Mouse (Mus musculus) cerebellum, postnatal 4 days (tissue): Measurements from ENCODE around the gene Gm10944.

Experiments
- DNase-seq, 2 experiments: peaks; one replicate each; pipeline ENCODE4 v3.0.0; 2022; ENCODE audit warnings: low spot score in 2 of 2, mixed read lengths in 1 of 2

Gm10944 gene

DNA sequence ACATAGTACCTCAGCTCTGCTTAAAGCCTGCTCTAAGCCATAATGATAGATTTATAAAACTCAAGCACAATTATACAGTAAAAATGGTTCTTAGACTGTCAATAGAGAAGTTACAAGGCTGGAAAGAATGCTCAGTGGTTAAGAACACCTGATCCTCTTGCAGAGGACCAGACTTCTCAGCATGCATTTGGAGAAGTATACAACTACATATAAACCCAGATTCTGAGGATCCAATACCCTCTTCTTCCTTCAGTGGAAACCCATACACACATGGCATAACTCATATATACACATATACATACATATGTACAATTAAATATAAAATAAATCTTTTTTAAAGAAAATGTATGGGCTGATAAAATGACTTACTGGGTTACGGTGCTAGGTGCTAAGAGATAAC is at the start of gene Gm10944:
Gene Gm10944, plus strand, starts transcription at position 301 of the 400 bp plus-strand sequence.
- DNase-seq, result no peak

DNA sequence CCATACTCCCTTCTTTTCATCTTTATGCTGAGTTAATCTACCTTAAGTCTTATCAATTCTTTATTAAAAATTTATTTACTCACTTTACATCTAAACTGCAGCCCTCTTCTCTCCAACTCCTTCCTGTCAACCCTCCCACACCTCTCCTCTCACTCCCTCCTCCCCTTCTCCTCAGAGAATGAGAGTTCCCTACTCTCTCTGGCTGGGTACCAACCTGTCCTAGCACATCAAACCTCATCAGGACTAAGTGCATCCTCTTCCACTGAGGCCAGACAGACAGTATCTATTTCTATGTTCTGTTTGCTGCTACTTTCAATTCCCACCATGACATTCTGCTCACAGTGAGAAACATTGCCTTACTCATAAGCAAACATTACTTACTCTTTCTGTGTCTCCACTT is 25.2 kb upstream of the Gm10944 start:
- DNase-seq, result no peak

DNA sequence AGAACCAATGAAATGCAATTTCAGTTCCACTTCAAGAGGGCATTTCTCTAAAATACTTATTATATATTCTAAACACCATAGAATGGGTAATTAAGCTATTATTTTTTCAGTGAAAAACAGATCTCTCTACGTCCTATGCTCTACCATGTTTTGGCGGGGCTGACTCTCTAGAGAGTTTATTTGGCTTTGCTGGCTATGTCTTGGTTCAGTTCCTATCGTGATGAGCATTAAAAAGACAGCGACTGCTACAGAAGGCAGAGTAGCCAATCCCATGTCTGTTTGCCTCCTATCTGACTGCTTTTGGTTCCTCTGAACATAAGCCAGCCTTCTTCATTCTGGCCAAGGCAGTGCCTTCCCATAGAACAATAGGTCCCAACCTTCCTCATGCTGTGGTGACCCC is 24.5 kb upstream of the Gm10944 start:
- peak in 1 of 2 experiments; percentile 21 for DNase-seq

DNA sequence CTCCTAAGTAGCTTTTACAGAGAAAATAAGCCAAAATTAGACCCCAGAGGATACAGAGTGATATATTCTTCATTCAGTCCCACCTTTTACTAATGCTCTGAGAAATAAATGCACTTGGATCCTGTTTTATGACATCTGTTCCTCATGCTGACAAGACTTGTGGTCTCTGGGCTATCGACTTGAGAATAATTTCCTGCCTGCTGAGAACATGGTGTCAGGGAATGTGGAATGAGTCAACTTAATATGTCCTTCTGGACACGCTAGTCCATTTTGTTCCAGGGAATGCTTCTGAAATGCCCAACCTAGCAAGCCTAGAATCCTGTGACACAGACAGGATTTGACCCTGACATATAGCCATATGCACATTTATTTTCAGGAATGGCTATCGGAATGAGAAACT is 22.0 kb upstream of the Gm10944 start:
- no peak for DNase-seq

DNA sequence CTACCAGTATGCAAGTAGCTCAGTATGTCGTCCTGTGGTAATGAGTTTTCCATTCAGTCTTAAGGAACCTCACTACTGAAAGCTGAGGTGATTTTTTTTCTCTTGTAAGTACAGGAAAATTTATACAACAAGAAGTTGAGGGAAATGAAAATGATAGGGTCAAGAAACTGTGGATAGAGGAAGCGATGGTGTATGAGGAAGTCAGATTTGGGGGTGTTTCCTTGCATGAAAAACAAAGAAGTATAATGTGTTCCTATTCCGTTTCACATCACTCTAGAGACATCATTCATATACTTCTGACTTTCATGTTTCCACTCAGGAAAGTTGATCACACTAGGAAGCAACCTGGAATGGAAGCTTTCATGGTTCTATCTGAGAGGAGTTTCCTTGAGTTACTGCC is 21.2 kb upstream of the Gm10944 start:
- no peak for DNase-seq

DNA sequence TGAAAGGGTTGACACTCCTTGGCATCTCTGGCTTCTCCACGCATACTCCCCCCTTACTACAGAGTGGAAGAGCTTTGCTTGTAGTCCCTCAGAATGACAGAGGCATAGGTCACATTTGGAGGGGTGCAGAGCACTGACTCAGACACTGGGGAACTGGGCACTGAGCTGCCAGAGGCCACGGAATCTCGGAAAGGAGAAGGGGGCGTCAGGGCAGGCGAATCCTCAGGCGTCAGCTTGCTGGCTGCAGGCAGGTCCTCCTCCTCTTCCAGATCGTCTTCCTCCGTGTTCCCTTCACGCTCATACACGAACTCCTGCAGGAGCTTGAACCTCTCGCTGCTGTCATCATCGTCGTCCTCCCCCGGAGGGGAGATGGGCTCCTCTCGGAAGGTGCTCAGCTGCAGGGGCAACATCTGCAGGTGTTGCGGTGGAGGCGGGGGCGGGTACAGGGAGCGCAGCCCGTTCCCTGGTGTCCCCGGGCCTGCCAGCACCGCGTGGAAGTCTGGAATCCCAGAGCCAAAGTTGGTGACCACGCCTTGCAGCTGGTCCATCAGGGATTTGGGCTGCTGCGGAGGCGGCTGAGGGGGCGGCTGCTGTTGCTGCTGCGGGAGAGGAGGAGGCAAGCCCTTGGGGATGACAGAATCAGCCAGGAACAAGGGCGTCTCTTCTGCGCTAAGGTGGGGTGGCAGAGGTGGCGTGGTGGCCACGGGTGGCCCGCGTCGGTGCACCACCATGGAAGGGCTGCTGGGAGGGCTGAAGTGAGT is 7.9 kb downstream of the Gm10944 start:
- peak in 1 of 2 experiments; percentile 13 for DNase-seq

DNA sequence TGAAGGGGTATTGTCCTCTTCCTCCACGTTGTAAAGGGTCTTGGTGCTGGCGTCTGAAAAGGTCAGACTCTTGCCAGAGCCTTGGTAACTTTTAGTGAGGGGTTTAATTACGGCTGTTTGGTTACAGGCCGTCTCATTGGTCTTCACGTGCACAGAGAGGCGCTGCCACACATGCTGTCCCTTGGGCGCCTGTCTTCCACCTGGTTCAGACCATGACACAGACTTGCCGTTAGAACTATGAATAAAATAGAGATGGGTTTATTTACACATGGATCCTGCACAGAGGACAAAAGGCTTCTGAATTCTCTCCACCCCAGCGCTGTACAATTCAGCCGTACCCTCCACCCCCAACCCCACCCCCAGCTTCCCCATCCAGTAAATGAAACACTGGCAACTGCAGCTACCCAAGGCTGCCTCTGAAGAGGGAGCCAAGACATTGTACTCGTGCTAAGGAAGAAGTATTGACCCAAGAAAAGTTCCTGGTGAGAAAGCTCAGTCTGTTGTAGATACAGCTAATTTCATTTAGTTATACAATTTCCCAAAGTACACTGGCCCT is 8.6 kb downstream of the Gm10944 start:
- DNase-seq, result peak in 1 of 2 experiments; percentile 10

DNA sequence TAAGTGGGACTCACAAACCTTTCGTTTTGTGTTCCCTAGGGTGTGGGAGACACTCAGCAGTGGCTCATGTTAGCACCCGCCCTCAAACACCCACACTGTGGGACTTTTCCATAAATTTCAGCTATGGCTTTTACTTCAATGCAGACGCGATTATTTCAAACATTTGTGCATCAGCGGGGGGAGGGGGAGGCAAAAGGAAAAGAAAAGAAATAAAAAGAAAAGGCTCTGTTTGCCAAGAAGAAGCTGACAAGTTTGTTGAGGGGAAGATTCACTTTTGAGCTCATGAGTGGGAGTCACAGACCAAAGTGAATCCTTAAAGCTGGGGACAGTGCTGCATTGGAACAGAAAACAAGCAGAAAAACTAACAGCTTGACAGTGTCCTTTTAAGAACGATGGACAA is 16.3 kb downstream of the Gm10944 start:
- no peak for DNase-seq

DNA sequence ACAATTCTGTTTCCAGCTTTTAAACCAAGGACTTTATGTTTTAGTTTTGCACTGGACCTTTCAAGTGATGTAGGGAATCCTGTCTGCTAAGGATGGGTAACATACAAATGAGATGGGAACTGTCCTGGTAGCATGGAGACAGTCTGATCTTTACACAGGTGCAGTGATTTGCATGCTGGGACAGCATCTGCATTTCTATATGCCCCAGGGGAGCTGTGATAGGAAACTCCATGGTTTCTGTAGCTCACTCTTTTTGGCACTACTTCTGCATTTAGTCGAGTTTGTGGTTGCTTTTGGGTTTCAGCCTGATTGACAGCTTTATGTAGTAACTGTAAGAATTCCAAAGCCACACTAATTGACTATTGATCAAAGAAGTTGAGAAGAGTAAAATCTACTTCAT is 19.8 kb downstream of the Gm10944 start:
- no peak for DNase-seq

DNA sequence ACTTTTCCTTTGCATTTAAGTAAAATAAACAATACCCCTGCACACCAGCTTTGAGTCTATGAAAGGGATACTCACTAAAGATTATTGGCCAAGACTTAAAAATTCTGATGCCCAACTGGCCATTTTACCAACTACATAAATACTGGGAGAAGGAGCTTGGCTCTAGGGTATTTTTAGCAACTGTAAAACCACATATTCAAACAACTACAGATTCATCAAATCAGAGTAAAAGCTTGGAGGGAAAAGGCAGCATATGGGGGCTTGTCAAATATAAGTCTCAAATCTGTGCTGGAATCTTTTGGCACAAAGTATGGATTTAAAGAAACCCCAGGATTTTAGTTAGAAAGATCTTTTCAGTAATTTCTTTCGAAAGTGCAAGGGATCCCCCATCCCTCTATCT is 20.2 kb downstream of the Gm10944 start:
- no peak for DNase-seq

DNA sequence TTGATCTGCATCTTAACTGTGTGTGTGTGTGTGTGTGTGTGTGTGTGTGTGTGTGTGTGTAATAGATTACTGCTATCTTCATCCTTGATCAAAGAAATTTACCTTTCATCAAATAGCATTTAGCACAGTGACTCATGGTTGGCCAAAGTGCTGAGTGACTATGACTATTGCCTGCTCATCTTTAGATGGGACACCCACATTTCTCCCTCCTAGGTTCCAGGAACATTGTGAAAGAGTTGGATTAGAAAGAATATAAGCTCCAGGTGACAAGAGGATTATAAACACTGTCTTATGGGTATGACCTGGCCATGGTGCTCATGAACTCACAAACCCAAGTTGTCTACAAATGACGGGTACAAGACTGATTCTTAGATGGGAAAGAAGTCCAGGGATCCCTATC is 26.9 kb downstream of the Gm10944 start:
- DNase-seq, result no peak

DNA sequence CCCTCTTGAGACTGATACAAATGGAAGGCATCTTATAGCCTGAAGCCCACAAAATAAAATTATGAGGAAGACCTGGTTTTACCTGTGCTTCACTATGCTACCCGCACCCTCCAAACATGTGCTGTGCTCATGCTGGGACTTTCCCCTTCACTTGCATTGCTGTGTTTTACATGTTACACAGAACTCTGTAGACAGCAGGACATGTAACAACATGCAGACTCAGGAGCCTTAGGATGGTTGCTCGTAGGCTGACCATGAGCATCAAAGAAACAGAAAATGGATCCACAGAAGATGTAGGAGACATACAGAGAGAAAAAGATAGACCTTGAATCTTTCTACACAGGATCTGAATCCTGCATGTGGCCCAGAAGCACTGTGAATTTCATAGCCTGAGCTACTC is 29.2 kb downstream of the Gm10944 start:
- no peak for DNase-seq

DNA sequence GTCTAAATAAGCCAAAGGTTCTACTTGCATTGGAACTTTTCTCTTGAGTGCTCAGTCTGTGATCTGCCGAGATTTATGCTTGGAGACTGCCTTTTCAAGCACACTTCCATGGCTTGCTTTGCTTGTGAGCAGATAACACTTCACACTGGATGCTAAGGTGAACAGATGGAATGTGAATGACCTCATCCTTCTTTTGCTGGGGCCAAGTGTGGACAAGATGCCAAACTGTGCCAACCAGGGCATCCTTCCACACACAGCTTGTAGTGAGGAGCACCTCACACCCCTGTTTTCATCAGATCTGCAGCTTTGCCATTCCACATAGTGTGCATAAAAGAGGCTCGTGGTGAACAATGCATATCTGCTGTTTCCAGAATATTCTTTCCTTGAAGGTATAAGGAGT is 29.7 kb downstream of the Gm10944 start:
- peak in 1 of 2 experiments; percentile 21 for DNase-seq

DNA sequence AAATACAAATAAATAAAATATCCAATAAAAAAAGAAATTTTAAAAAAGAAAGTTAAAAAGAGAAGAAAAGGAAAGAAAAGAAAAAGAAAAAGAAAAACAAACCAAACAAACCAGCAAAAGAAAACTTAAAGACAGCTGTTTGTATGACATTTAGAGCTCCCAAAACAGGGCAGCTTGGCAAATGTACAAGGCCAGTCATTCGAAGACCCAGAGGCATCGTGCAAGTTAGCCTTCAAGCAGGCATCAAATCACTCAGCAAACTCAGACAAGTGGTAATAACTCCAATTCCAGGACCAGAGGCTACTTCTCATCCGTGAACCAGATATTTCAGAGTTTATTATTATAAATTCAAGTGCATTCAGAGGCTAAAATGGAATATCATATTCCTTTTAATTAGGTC is 45.4 kb downstream of the Gm10944 start:
- no peak for DNase-seq
